Mouse (Mus musculus) cerebellum, adult 2 months (tissue): ENCODE measurements around the gene Nudt3. TPM values are rescaled to one million over a fixed set of nuclear protein-coding genes. Genes with fewer than 3 reads are reported as not detected.
A peak's percentile ranks its signal among the peaks of the same experiment; 100 is the strongest.

ENCODE experiments used
- DNase-seq, 2 experiments: peaks; one replicate each; pipeline ENCODE4 v3.0.0; 2021
- H3K27ac ChIP-seq: fragments of 200-500 bp; 2 replicates; pipeline ENCODE4 v1.5.1; 2012; ENCODE audit warnings: low read length, control low read depth, inconsistent platforms; ENCODE audit not compliant: insufficient read depth
- H3K27me3 ChIP-seq: fragments of 200-500 bp; 2 replicates; pipeline ENCODE4 v1.6.1; 2012; ENCODE audit warnings: inconsistent platforms, mild to moderate bottlenecking, low read length, moderate library complexity; ENCODE audit not compliant: control insufficient read depth, insufficient read depth
- H3K4me1 ChIP-seq: fragments of 200-500 bp; 2 replicates; pipeline ENCODE4 v1.6.1; 2011; ENCODE audit warnings: low read length; ENCODE audit not compliant: control insufficient read depth, insufficient read depth
- H3K4me3 ChIP-seq: fragments of 200-500 bp; replicated peaks from 2 replicates; pipeline ENCODE3; 2011; ENCODE audit warnings: mild to moderate bottlenecking, low read depth, low read length, control low read depth; ENCODE audit not compliant: insufficient read depth
- CTCF ChIP-seq: fragments of 200-500 bp; IDR thresholded peaks from 2 replicates; pipeline ENCODE4 v1.5.1; 2011; ENCODE audit warnings: low read depth, mild to moderate bottlenecking, control low read depth, low read length, moderate library complexity, borderline replicate concordance; ENCODE audit not compliant: insufficient read depth
- POLR2A ChIP-seq: fragments of 200-500 bp; IDR thresholded peaks from 2 replicates; pipeline ENCODE4 v1.6.1; 2011; ENCODE audit warnings: low read length, control low read depth, borderline replicate concordance; ENCODE audit not compliant: insufficient read depth
- WGBS: fragments of 180-500 bp; shearing (Covaris S2); methylation state at CpG from one replicate; pipeline ENCODE4 v1.1.7; 2018; 5-methylcytosine and 5-hydroxymethylcytosine counted together
- polyA plus RNA-seq: library from polyadenylated mRNA; depleted of rRNA; stranded (reverse); fragments of >200 nt; gene quantifications from 2 replicates; pipeline ENCODE4 v1.2.3, GENCODE M21; 2012

Nudt3 gene
- polyA plus RNA-seq, 1 experiment: 366 TPM

- DNase-seq: peak in 1 of 2 experiments; percentile 48
- peaks cover 64% of the 10 kb centered on the region for H3K4me1 ChIP-seq
- H3K27ac ChIP-seq: peak overlapping the region; percentile 41
- no peaks in the 10 kb centered on the region for H3K27me3 ChIP-seq
- TF ChIP-seq CTCF: no peak
- TF ChIP-seq POLR2A: no peak
- H3K4me3 ChIP-seq: no peak overlapping the region
- 45% methylated on average over 10 of the region's 10 CpGs for WGBS
Measured at GRCm38 (mm10) chr17:27578487-27578886, 44.8 kb downstream of the Nudt3 start.

DNA sequence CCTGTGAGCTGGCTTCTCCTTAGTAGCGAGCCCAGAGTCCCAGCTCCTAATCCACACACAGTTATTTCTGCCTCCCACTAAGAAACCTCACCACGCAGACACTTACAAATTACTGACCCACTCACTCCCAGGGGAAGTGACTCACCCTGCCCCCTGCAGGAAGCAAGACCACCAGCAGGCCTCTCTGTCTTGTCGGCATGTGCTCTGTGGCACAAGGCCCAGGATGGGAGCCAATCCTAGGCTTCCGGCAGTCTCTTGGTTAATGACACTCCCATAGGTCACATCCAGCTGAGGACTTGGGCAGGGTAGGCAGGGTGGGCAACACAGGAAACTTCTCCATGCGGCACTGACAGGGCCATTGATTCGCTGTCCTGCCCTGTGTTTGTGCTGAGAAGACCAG is 45.8 kb downstream of the Nudt3 start:
- Histone ChIP-seq H3K27ac (no peak overlapping the region), H3K4me3 (no peak overlapping the region), H3K27me3 (no peaks in the 10 kb centered on the region), H3K4me1 (peaks cover 60% of the 10 kb centered on the region)
- no peak for DNase-seq
- 38% methylated on average over 6 of the region's 6 CpGs for WGBS
- TF ChIP-seq CTCF (0 out of 2 replicates have a peak, but pooled peaks have one; percentile 0), POLR2A (no peak)

GRCm38 (mm10) chr17:27576056-27576455 is 47.2 kb downstream of the Nudt3 start:
- DNase-seq: no peak
- Histone ChIP-seq H3K27ac (no peak overlapping the region), H3K4me1 (peaks cover 56% of the 10 kb centered on the region), H3K4me3 (no peak overlapping the region), H3K27me3 (no peaks in the 10 kb centered on the region)
- TF ChIP-seq CTCF (no peak), POLR2A (no peak)
- WGBS: 75% methylated on average over 7 of the region's 7 CpGs

DNA sequence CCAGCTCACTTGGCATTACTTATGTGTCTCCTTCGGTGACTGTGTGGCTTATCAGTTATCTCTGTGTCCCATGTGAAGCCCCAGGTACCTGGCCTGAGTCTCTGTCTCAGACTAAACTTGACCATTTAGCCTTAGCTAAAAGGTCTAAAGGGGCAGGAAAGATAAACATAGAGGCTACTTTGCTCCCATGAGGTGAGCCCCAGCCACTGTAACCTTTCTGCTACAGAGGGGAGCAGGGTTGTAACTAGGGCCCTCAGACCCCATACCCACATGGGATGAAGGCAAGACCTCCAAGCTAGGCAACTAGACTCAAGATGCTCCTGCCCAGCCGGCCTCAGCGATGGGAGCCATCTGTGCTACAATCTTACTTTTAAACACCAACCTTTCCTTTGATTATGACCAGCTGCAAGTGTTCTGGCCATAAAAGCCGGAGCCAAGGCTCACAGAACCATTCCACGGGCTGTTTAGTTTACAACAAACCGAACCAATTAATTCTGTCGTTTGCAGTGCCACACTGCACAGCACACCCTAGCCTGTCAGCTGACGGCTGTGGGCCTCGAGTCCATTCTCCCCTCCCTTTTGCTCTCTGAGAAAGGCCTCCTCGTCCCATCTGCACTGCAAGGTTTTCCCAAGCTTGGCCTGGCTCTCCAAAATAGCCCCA is 48.0 kb downstream of the Nudt3 start:
- peak overlapping the region; percentile 37 for H3K27ac ChIP-seq
- peaks cover 48% of the 10 kb centered on the region for H3K4me1 ChIP-seq
- peak in 1 of 2 experiments; percentile 33 for DNase-seq
- no peaks in the 10 kb centered on the region for H3K27me3 ChIP-seq
- no peak overlapping the region for H3K4me3 ChIP-seq
- 16% methylated on average over 10 of the region's 10 CpGs for WGBS
- TF ChIP-seq POLR2A (no peak), CTCF (no peak)

DNA sequence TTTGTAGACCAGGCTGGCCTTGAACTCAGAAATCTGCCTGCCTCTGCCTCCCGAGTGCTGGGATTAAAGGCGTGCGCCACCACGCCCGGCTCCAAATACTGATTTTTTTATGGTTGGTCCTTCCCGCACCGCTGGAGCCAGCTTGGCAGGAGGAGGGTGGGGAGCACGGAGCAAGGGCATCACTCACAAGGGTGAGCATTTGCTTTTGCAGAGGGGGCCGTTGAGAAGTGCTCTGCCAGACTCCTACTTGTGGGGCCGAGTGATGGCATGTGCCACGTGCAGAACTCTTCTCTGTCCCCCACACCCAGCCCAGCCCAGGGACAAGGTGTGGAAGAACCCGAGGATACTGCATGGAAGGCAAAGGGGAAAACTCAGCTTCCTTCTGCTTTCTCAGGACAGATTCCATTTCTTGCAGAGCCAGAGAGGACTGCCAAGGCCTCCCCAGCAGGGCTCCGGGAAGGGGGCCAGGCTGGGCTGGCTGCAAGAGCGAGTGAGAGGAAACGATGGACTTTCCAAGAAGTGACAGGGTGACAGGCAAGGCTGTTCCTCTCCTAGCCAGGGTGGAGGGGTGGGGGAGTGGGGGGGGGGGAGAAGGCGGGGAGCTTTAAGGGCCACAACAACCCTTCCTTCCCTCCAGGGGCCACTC is 48.7 kb downstream of the Nudt3 start:
- no peak for TF ChIP-seq POLR2A
- TF ChIP-seq CTCF: no peak
- peak overlapping the region; percentile 79 for H3K27ac ChIP-seq
- peaks cover 44% of the 10 kb centered on the region for H3K4me1 ChIP-seq
- no peak overlapping the region for H3K4me3 ChIP-seq
- H3K27me3 ChIP-seq: no peaks in the 10 kb centered on the region
- DNase-seq: peak; percentile 94 to 96
- WGBS: 8% methylated on average over 16 of the region's 16 CpGs

GRCm38 (mm10) chr17:27573772-27574320 is 49.4 kb downstream of the Nudt3 start:
- Histone ChIP-seq H3K27ac (no peak overlapping the region), H3K27me3 (no peaks in the 10 kb centered on the region), H3K4me3 (no peak overlapping the region), H3K4me1 (peaks cover 36% of the 10 kb centered on the region)
- WGBS: 30% methylated on average over 10 of the region's 10 CpGs
- no peak for TF ChIP-seq CTCF
- TF ChIP-seq POLR2A: no peak
- peak in 1 of 2 experiments; percentile 32 for DNase-seq

DNA sequence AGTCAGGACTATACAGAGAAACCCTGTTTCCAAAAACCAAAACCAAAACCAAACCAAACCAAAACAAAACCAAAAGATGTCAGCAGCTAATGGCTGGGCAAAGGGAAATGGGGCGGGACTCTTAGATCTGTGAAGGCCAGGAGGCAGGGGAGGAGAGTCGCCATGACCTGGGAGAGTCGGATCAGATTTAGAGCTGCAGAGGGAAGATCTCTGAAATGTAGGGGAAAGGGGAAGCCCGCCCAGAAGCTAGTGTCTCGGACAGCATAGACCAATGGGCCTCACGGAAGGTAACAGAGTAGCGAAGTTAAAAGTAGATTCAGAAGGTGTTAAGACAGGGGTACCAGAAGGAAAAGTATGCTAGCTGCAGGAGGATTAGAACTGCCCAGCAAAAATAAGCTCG is 52.0 kb downstream of the Nudt3 start:
- no peak for DNase-seq
- TF ChIP-seq POLR2A (no peak), CTCF (no peak)
- Histone ChIP-seq H3K4me1 (peaks cover 28% of the 10 kb centered on the region), H3K27ac (no peak overlapping the region), H3K4me3 (no peak overlapping the region), H3K27me3 (no peaks in the 10 kb centered on the region)
- 86% methylated on average over 8 of the region's 8 CpGs for WGBS

- DNase-seq: peak; percentile 45 to 73
- WGBS: 20% methylated on average over 5 of the region's 5 CpGs
- peak overlapping the region; percentile 49; the same call in 1 of the 2 replicates for H3K27ac ChIP-seq
- H3K4me3 ChIP-seq: no peak overlapping the region
- H3K4me1 ChIP-seq: peaks cover 23% of the 10 kb centered on the region
- no peaks in the 10 kb centered on the region for H3K27me3 ChIP-seq
- TF ChIP-seq CTCF (no peak), POLR2A (no peak)
Measured at GRCm38 (mm10) chr17:27568228-27568627, 55.1 kb downstream of the Nudt3 start.
